Mouse (Mus musculus) lung, postnatal 4 days (tissue): ENCODE data around the gene Thrap3.

Source experiments
- DNase-seq, 2 experiments: peaks; one replicate each; pipeline ENCODE4 v3.0.0; 2021

The Thrap3 gene

DNA sequence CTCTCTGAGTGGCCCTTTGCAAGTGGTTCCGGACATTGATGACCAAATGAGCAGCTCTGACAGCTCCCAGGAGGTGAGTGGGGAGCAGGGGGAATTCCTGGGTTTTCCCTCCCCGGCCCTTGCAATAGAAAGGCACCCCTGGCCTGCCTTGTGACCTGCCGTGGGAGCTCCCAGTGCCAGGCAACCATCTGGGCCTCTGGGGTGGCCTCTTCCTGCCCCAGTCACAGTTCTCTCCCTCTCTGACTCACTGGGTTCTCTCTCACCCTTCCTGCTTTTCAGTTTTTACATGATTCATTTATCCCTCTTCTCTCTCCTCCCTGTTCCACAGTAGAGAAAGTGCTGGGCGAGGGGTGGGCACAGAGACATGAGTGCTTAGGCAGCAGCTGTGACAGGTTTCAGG is 64.8 kb downstream of the Thrap3 start:
- DNase-seq, result no peak

DNA sequence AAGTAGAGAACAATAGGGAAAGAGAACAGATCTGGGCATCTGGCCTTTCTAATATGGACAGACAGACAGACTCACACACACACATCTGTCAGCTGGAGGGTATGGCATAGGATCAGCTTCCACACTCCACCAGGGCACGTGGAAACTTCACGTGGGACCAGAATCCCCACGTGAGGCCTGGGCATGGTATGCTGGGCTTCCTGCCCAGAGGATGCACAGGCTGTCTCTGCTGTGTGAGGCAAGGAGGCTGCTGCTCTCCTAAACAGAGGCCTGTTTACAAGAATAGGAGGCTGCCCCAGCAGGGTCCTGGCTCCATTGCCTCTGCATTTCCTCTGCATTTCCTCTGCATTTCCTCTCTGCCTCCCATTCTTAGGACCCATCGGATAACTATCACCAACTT is 67.9 kb downstream of the Thrap3 start:
- no peak for DNase-seq

DNA sequence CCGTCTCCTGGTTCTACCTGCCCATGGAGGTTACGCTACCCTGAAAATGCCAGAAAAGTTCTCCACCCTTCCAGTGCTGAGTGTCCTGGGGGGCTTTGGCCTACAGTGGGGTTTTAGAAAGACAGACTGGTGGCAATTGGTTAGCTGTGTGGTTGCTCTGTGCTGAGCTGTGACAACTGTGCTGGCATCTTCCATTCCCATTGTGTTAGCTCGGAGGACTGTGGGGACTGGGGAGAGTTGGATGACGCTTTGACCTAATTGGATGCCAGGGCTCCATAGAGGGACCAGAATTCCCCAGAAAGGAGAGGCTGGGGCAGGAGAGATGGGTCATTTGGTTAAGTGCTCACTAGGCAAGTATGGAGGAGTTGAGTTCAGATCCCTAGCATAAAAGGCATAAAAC is 68.3 kb downstream of the Thrap3 start:
- no peak for DNase-seq

DNA sequence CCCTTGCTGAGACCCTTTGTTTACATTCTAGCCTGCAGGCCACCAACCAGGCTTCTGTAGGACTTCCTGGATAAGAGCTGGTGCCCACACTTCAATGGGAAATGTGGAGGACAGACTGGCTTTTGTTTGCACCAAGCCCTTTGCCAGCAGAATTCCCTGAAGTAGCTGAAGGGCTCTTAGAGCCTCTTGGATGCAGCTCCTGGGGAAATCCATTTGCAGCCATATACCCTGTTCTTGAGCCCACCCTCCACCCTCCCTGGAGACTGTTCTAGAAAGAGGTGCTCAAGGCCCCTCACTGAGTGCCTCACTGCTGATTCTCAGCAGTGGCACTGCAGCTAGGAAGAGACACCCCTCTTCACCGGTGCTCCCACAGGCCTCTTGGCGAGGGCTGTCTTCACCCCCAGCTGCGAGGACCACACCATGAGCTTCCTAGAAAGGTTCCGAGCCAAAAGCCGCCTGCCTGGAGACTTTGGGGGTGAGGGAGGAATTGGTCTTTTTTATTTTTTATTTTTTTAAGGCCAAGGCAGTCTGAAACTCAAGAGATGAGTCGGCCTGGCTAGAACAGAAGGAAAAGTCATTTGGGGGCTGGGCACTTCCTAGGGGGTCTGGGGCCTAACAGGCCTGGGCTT is 69.8 kb downstream of the Thrap3 start:
- peak; percentile 62 to 78 for DNase-seq

DNA sequence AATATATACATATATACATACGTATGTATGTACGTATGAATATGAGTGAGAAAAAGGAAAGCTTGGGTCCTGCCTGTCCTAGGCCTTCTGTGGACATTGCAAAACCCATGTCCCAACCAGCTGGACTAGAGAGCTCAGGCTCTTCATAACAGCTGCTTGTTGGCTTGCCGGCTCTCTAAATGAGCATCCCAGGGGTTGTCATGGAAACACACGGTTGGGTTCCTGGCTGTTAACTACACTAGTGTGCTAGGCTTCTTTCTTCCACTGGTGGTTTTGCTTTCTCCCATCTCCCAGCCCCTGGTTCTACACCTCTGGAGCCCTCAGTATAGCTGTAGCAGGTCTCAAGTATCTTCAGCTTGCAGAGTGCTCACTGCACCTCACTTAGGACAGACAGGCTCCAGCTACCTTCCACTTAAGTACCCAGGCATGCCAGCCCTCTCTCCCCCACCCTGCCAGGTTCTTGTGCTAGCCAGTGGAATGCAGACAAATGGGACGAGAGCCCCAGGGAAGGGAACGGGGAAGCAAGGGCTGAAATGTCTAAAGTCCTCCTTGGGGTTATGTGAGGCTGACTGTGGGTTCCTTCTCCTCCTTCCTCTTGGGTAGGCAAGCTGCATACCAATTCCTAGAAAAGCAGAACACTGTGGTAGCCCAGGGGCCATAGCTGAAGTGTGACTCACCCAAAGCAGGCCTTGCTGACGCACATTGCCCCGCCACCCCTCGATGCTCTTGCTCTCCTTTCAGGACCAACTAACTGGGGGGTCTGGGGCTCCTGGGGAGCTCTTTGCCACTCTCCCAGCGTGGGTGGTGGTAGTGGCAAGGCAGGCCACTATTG is 71.1 kb downstream of the Thrap3 start:
- DNase-seq, result peak; percentile 73 to 86

DNA sequence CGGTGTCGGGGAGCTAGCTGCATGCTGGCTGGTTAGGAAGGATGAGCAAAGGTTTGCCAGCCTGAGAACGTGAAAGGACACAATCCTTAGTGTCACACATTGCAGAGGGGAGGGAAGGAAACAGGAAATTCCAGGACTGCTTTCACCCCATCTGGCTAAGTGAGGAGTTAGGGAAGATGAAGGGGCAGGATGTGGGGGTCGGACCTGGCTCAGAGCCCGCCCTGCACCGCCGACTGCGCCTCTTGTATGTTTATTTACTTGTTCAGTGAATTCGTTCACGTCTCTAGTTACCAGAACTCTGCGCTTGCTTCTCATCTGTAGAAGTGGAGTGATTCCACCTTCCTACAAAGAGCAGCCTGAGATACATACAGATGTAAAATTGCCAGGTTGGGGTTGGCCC is 72.1 kb downstream of the Thrap3 start:
- DNase-seq, result peak; percentile 71 to 92

DNA sequence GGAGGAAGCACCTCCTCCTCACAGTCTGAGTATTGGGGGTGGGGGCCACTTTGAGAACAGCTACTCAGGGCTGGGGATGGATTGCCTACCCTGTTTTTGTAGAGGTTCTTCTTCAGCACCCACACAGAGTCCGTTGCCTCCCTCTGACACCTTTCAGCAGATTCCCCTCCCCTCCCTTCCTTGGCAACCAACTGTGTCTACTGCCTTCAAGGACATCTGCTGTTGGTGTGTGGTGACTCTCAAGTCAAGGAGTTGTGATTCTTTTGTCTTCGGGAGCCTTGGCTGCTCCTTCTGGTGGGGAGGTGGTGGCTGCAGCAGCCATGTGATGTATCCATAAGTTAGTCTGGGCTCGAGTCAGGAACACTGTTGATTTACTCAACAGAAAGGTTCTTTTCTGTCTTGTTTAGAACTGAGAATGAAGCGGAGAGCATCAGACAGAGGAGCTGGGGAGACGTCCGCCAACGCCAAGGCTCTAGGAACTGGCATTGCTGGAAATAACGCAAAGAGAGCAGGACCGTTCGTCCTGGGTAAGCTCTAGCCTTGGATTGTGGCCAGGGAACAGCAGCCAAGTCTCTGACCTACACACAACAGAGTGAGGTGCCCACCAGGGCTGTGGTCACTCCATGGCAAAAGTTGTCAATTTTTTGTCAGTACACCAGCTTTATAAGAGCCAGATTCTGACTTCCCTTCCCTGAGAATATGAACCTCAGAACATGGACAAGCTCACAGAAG is 79.1 kb downstream of the Thrap3 start:
- DNase-seq, result no peak

DNA sequence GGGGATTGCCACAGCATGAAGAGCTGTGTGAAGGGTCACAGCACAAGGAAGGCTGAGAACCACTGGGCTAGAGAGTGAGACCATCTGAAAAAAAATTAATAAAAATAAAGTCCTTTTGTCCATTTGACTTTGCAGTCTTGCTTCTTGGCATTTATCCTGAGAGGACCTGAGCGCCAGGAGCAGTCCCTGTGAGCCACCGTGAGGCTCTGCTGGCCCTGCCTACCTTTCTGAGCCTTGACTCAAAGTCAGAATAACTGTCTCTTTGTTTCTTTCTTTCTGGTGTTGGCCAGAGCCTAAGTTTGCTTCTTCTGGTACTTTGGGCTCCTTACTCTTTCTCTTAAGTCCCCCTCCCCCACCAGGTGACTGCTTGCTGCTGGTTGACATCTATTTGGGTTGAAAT is 82.1 kb downstream of the Thrap3 start:
- no peak for DNase-seq

DNA sequence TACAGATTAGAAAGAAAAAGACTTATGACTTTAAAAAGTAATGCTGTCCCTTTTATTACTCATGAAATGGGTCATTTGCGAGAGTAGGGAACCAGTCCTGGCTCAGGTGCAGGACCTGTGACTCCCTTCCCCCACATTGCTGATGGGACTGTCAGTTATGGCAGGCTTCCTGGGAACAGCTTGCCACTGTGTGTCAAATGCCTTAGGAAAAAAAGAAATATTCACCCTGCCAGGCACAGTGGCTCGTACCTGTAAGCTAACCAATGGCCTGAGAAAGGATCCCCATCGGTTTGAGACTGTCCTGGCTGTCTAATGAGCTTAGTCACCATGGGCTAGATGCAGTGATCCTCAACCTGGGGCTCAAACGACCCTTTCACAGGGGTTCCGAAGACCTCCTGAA is 82.5 kb downstream of the Thrap3 start:
- DNase-seq, result no peak

DNA sequence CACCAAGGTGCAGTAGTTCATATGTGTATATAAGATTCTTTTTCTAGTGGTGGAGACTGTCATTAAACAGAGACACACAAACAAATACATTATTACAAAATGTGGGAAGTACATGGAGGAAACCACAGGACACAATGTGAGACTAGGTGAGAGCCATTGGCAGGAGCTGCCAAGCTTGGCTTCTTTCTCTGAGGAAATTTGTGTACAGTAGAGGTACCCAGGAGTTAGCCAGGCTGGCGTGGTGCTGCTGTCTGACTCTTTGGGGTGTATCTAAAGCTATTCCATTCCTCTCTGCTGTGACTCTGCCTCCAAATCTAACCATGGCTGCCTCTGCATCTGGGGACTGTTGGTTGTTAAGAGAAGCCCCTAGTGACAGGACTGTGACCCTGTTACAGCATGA is 83.5 kb downstream of the Thrap3 start:
- no peak for DNase-seq

DNA sequence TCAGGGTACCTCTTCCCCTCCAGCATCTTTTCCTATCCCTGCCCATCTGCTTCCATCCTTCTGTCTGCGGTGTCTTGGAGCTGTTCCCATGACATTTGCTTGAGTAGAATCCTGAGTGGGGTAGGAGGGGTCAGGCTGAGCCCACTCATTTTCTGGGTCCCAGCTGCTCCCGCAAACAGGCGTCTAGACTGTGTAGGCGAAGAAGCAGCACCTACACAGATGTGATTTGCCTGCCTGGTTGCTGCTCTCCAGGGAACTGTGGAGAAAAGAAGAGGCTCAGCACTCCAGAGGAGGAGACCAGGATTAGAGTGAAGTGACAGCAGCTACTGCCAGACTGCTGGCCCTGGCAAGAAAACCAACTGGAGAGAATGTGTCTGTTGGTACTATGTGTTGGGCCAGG is 83.9 kb downstream of the Thrap3 start:
- no peak for DNase-seq

DNA sequence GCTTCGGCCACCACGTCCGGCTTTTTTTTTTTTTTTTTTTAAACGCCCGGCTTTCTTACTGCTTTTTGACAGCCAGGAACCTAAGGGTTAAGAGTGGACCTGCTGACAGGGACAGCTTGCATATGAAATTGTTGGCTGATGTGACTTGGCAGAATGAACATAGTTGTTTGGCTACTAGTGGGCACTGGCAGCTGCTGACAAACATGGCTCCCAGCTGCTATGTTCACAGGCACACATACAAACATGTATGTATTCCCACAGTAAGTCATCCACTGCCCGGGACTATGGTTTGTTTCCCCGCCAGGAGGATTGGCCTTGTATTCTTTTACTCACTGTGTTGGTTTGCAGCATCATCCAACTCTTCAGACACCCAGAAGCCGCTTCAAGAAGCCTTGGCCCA is 85.4 kb downstream of the Thrap3 start:
- peak in 1 of 2 experiments; percentile 57 for DNase-seq

DNA sequence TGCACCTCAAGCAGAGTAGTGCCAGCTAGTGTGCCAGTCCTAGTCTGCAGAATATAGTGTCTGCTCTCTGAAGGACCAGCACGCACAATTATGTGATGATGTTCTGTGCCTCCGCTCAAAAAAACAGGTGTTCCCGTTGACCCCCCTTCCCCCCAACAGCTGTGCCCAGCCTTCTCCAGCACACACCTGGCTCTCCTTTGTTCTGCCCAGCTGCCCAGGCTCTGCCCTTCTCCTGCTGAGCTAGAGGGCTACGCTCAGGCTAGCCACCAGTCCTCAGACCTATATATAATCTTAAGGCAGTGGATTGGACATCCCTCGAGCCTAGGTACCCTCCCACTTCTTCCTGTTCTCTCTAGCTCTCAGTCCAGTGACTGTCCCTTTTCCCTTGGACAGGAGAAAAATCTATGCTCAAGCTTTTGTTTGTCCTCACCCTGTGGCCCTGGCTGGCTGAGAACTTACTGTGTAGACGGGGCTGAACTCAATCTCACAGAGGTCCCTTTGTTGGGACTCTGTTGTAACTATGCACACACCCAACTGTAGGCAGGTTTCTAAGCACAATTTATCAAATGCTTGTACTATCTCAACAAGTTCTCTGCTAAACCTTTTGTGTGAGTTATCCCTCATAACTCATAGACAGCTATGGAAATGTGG is 86.6 kb downstream of the Thrap3 start:
- DNase-seq, result no peak

DNA sequence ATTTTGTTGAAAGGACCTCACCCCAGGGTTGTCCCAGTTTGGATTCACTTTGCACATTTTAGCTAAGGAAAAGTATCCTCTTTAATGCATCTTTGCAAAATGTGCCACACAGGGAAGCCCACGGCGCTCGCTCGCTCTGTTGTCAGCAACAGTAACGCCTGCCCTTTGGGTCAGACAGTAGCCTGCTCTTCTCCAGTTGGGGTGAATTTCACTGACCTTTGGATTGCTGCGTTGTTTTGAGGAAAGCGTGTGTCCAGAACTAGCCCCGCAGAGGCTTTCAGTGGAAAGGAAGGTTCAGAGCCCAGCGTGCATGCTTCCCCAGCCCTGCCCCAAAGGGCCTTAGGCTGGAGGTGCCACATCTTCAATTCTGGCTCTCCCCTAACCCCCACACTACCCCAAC is 87.1 kb downstream of the Thrap3 start:
- no peak for DNase-seq
